Mouse (Mus musculus) urinary bladder, postnatal 14 days (tissue): ENCODE results near the gene Pts.

ENCODE experiments used
- DNase-seq: peaks from one replicate; pipeline ENCODE4 v3.0.0; 2021; ENCODE audit warnings: low spot score

Gene Pts

GRCm38 (mm10) chr9:50530890-50531289 is 2.4 kb upstream of the Pts start:
- peak; percentile 33 for DNase-seq

GRCm38 (mm10) chr9:50527860-50528259 is 664 bp downstream of the Pts start:
- no peak for DNase-seq

- no peak for DNase-seq
Observed at GRCm38 (mm10) chr9:50525585-50525984, 2.9 kb downstream of the Pts start.

- DNase-seq, result no peak
Observed at GRCm38 (mm10) chr9:50524936-50525335, 3.6 kb downstream of the Pts start.

- DNase-seq, result no peak
Observed at GRCm38 (mm10) chr9:50522574-50522973, 6.0 kb downstream of the Pts start.

GRCm38 (mm10) chr9:50521562-50521961 is 7.0 kb downstream of the Pts start:
- no peak for DNase-seq

- DNase-seq, result no peak
Observed at GRCm38 (mm10) chr9:50520748-50521147, 7.8 kb downstream of the Pts start.

- no peak for DNase-seq
Observed at GRCm38 (mm10) chr9:50518781-50519180, 9.7 kb downstream of the Pts start.

GRCm38 (mm10) chr9:50515462-50515861 is 13.1 kb downstream of the Pts start:
- peak; percentile 42 for DNase-seq

GRCm38 (mm10) chr9:50507570-50507969 is 21.0 kb downstream of the Pts start:
- DNase-seq, result peak; percentile 34

- no peak for DNase-seq
Observed at GRCm38 (mm10) chr9:50505405-50505804, 23.1 kb downstream of the Pts start.

GRCm38 (mm10) chr9:50502949-50503348 is 25.6 kb downstream of the Pts start:
- DNase-seq, result no peak

- no peak for DNase-seq
Observed at GRCm38 (mm10) chr9:50500974-50501501, 27.5 kb downstream of the Pts start.

- DNase-seq, result no peak
Observed at GRCm38 (mm10) chr9:50500467-50500973, 28.0 kb downstream of the Pts start.

GRCm38 (mm10) chr9:50499781-50500180 is 28.7 kb downstream of the Pts start:
- no peak for DNase-seq

GRCm38 (mm10) chr9:50498815-50499214 is 29.7 kb downstream of the Pts start:
- no peak for DNase-seq

- DNase-seq, result no peak
Observed at GRCm38 (mm10) chr9:50497536-50497935, 31.0 kb downstream of the Pts start.

- DNase-seq, result no peak
Observed at GRCm38 (mm10) chr9:50497076-50497475, 31.4 kb downstream of the Pts start.

GRCm38 (mm10) chr9:50496546-50496945 is 32.0 kb downstream of the Pts start:
- no peak for DNase-seq

- no peak for DNase-seq
Observed at GRCm38 (mm10) chr9:50496151-50496505, 32.4 kb downstream of the Pts start.

GRCm38 (mm10) chr9:50495405-50496150 is 32.9 kb downstream of the Pts start:
- DNase-seq, result peak; percentile 36

- peak; percentile 68 for DNase-seq
Observed at GRCm38 (mm10) chr9:50494311-50494710, 34.2 kb downstream of the Pts start, which contains the start of gene Plet1. Gene Plet1 (plus strand): TSS chr9:50494525.

- peak; percentile 26 for DNase-seq
Observed at GRCm38 (mm10) chr9:50493777-50494176, 34.7 kb downstream of the Pts start.
